Mouse (Mus musculus) heart, adult 11 months (tissue): ENCODE measurements at regions not wholly inside any gene's neighbourhood (a gene's known extent, or its start where the extent isn't known, plus 50 kb on each side); places are given as distances from the start of the nearest gene placed in this dataset.

Experiments used
- DNase-seq: peaks from one replicate; pipeline ENCODE4 v3.0.0; 2022

DNA sequence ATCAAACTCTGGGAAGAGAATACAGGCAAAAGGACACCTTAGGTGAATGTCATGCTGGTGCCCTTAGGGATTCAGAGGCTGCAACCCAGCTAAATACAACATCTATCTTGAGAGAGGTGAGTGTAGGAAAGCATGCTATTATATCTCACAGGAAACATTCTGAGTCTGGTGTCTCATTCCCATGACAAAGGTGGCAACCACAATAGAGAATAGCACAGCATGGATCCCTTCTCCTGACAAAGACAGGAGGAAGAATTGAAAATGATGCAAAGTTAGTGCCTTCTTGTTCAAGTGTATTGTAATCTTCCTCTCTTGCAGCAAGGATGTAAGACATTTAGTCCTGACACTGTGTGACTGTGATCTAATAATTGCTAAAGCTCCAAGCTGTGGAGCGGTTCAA, 532.8 kb downstream of the Tfec start:
- no peak for DNase-seq

DNA sequence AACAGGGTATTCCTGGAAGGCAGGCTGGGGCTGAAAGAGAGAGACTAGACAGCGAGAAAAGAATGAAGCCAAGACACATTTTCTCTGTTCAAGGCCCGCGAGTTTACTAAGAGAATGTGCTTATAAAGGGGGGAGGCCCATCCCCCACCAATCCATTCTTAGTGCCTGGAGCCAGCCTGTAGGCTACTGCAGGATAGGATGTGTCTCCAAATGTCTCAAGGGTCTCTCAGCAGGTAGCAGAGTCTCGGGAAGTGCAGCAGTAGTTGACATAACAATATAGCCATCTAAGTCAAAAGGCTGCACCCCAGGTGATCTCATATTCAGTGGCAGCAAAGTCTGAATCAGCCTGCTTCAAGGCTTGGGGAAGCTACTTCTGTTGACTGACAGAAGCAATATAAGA, 536.2 kb downstream of the Tfec start:
- DNase-seq = peak; percentile 81

GRCm38 (mm10) chr6:16359881-16360711, 538.1 kb downstream of the Tfec start:
- DNase-seq = peak; percentile 82

GRCm38 (mm10) chr6:16359464-16359863, 538.8 kb downstream of the Tfec start:
- no peak for DNase-seq

GRCm38 (mm10) chr6:16333638-16334037, 564.6 kb downstream of the Tfec start:
- DNase-seq = no peak

DNA sequence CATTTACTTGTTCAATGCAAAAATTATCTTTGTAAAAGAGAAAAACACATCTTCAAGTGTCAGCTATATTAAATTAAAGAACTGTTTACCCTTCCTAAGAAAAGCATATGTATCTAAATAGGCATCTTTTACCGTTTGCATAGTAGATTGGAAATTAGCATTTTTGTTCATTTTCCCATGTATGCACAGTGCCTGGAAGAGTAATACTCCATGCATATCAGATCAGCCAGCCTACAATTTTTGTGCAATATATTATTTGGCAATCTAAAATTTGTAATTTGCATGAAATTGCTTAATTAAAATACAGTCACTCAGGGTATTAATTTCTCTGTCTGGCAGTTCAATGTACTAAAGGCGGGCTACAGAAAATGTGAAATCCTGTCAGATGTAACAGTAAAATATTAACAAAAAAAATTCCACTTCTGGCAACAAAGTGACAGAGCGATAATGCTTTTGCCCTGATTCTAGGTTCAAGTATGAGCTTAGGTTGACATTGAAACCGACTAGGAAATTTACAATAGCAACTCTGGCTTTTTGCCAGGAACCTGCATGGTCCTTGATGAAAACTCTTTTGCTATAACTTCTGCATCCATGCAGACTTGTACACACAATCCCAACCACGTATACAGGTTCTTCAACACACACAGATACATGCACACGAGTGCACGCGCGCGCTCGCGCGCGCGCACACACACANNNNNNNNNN, 583.8 kb downstream of the Tfec start:
- no peak for DNase-seq

- no peak for DNase-seq
These were observed 585.3 kb downstream of the Tfec start for GRCm38 (mm10) chr6:16312915-16313314.

GRCm38 (mm10) chr6:16283328-16284072, 563.0 kb downstream of the Mdfic start:
- no peak for DNase-seq

GRCm38 (mm10) chr6:16281938-16282337, 561.5 kb downstream of the Mdfic start:
- no peak for DNase-seq
